In the genomic region with DNA sequence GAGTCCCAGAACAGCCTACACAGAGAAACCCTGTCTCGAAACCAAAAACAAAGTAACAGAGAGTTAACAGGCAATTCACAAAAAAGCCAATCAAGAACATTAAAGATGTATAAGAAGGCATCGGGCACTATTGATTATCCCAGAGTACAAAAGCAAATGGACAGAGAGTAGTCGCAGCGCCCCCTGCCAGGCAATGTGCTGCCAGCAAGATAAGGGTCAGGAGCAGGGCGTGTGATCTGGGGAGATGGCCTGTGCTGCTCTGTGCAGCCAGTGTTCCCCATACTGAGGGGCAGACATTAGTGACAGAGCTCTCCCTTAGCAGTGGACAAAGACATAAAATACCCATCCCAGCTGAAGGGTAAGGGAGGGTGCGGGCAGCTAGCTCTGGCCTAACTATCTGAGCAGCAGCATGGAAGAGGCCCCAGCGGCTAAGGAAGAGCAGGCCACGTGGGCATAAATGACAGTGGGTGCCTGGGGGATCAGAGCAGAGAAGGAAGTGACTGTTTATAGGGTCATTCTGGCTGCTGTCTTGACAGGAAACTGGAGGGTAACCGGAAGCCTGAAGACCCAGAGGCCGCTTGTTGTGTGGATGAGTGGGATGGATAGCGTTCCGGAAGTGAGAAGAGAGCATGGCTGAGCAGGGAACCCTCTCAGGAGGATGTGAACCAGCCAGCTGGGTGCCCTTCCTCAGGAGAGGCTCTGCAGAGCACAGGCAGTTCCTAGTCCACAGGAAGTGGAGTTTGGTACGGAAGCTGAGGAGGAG, we compare ENCODE assay signal across 9 mouse cellular contexts. TPM values are rescaled to one million over a fixed set of nuclear protein-coding genes. Genes with fewer than 3 reads are reported as not detected.
DNase-seq lines count a peak whose midpoint lies in the region; ATAC-seq and TF ChIP-seq lines count a peak whose summit lies in the region.
"Had no signal": no experiment of that assay in that cellular context is flagged by ENCODE, and none has a peak within 500 bp of the region (broad histone marks: within the 10 kb centered on the region; RNA-seq: fewer than 3 reads in every experiment).

No protein-coding gene starts in this region.

- DNase-seq in heart, postnatal 36 days, result no peak
- DNase-seq in testis, postnatal 10 days (ENCODE audit: low spot score), result peak; percentile 52
- DNase-seq in testis, postnatal 14 days (ENCODE audit: low spot score), result no peak
- no peak for DNase-seq in liver, embryonic 13.5 days
- DNase-seq in stomach, postnatal 0 days (ENCODE audit: low spot score), result peak; percentile 20
- DNase-seq in right cerebral cortex, postnatal 36 days (ENCODE audit: low spot score in 2 of 2), result no peak
- DNase-seq in thymus, postnatal 36 days, result no peak

- H3K27ac ChIP-seq in heart, embryonic 12.5 days (ENCODE audit: poor library complexity, severe bottlenecking), result peak overlapping the region; percentile 45
- H3K27ac ChIP-seq in liver, embryonic 13.5 days, result peak overlapping the region; percentile 79
- 0 out of 2 replicates have a peak overlapping the region, but pooled peaks have one; percentile 8 for H3K27ac ChIP-seq in stomach, postnatal 0 days (replicated peaks)

- WGBS in heart, embryonic 12.5 days, result 67% methylated on average over 13 of the region's 13 CpGs
- 32% methylated on average over 13 of the region's 13 CpGs for WGBS in liver, embryonic 13.5 days (ENCODE audit: insufficient replicate concordance)
- 75% methylated on average over 13 of the region's 13 CpGs for WGBS in stomach, postnatal 0 days

- H3K4me2 ChIP-seq in heart, embryonic 12.5 days, result no peak overlapping the region
- H3K4me2 ChIP-seq in liver, embryonic 13.5 days, result 0 out of 2 replicates have a peak overlapping the region, but pooled peaks have one; percentile 30
- no peak overlapping the region for H3K4me2 ChIP-seq in stomach, postnatal 0 days (replicated peaks; ENCODE audit: low read depth)

- H3K9ac ChIP-seq in heart, embryonic 12.5 days, result no peak overlapping the region
- peak overlapping the region; percentile 36 for H3K9ac ChIP-seq in liver, embryonic 13.5 days
- no peak overlapping the region for H3K9ac ChIP-seq in stomach, postnatal 0 days (ENCODE audit: low read length)

- peaks cover 48% of the 10 kb centered on the region for H3K4me1 ChIP-seq in heart, embryonic 12.5 days (replicated peaks)
- H3K4me1 ChIP-seq in liver, embryonic 13.5 days (replicated peaks), result peaks cover 73% of the 10 kb centered on the region
- peaks cover 12% of the 10 kb centered on the region for H3K4me1 ChIP-seq in stomach, postnatal 0 days (replicated peaks; ENCODE audit: control insufficient read depth, insufficient read depth)

- no peak overlapping the region for H3K4me3 ChIP-seq in heart, embryonic 12.5 days
- no peak overlapping the region for H3K4me3 ChIP-seq in liver, embryonic 13.5 days (replicated peaks)
- H3K4me3 ChIP-seq in stomach, postnatal 0 days (ENCODE audit: low read depth, low read length), result no peak overlapping the region

- no peaks in the 10 kb centered on the region for H3K27me3 ChIP-seq in heart, embryonic 12.5 days (replicated peaks)
- no peaks in the 10 kb centered on the region for H3K27me3 ChIP-seq in liver, embryonic 13.5 days
- no peaks in the 10 kb centered on the region for H3K27me3 ChIP-seq in stomach, postnatal 0 days (ENCODE audit: control insufficient read depth, insufficient read depth, low read length)

- H3K36me3 ChIP-seq in heart, embryonic 12.5 days, result peaks cover 25% of the 10 kb centered on the region
- H3K36me3 ChIP-seq in liver, embryonic 13.5 days, result no peaks in the 10 kb centered on the region
- 0 out of 2 replicates have a peak, but pooled peaks cover 2% of the 10 kb centered on the region for H3K36me3 ChIP-seq in stomach, postnatal 0 days (ENCODE audit: control insufficient read depth, insufficient read depth, low read length)

- peak; percentile 58 for TF ChIP-seq CTCF in stomach, postnatal 0 days (IDR thresholded peaks at IDR 0.05; ENCODE audit: low read depth)

- no peak for TF ChIP-seq EP300 in stomach, postnatal 0 days (optimal IDR thresholded peaks at IDR 0.05)

- no peak for ATAC-seq in heart, embryonic 12.5 days (ENCODE audit: insufficient number of reproducible peaks, low FRiP score)
- ATAC-seq in liver, embryonic 13.5 days (ENCODE audit: low read depth), result 0 out of 2 replicates have a peak, but pooled peaks have one; percentile 19
- ATAC-seq in stomach, postnatal 0 days (ENCODE audit: low FRiP score, low TSS enrichment), result no peak

- H3K9me3 ChIP-seq in heart, embryonic 12.5 days (replicated peaks), result no peaks in the 10 kb centered on the region
- no peaks in the 10 kb centered on the region for H3K9me3 ChIP-seq in liver, embryonic 13.5 days (replicated peaks)
- no peaks in the 10 kb centered on the region for H3K9me3 ChIP-seq in stomach, postnatal 0 days (ENCODE audit: control insufficient read depth, low read length)
- H3K9me3 ChIP-seq: G1E had no signal

- intact Hi-C loops in heart, postnatal 36 days (cut with DNase I), result loop anchor here (5.0 kb wide), 1 partner anchor 301 kb away; the partner anchor contains the start of genes Asf1b and Gm10644

RNA-seq across cellular contexts. Expression of gene Gipc1, which starts 4.2 kb away (rescaled TPM):
- 175 and 180 TPM in 2 replicates for polyA plus RNA-seq in heart, embryonic 12.5 days (2016; fragmentation: Nextera tagmentation; extraction: Ambion mirVana)
- total RNA-seq in heart, postnatal 36 days (2021), result 10 to 100 TPM; 25.2 to 28.3 TPM
- polyA plus RNA-seq in liver, embryonic 13.5 days (2015; fragmentation: Nextera tagmentation; extraction: Ambion mirVana), result 61.3 and 64.3 TPM in 2 replicates
- 171 and 183 TPM in 2 replicates for polyA plus RNA-seq in stomach, postnatal 0 days (2015; fragmentation: Nextera tagmentation; extraction: Ambion mirVana)

RNA-seq across cellular contexts. Expression of gene Ptger1, which starts 9.8 kb away (rescaled TPM):
- polyA plus RNA-seq in heart, embryonic 12.5 days (2016; fragmentation: Nextera tagmentation; extraction: Ambion mirVana), result 0.32 and 0.60 TPM in 2 replicates
- total RNA-seq in heart, postnatal 36 days (2021), result under 1 TPM; 0.27 to 0.75 TPM
- 0.06 and 0.32 TPM in 2 replicates for polyA plus RNA-seq in liver, embryonic 13.5 days (2015; fragmentation: Nextera tagmentation; extraction: Ambion mirVana)
- polyA plus RNA-seq in stomach, postnatal 0 days (2015; fragmentation: Nextera tagmentation; extraction: Ambion mirVana), result 5.6 and 5.9 TPM in 2 replicates

RNA-seq across cellular contexts. Expression of gene Pkn1, which starts 42.3 kb away (rescaled TPM):
- 24.4 and 28.7 TPM in 2 replicates for polyA plus RNA-seq in heart, embryonic 12.5 days (2016; fragmentation: Nextera tagmentation; extraction: Ambion mirVana)
- 10 to 100 TPM; 53.7 to 62.4 TPM for total RNA-seq in heart, postnatal 36 days (2021)
- 11.5 and 11.8 TPM in 2 replicates for polyA plus RNA-seq in liver, embryonic 13.5 days (2015; fragmentation: Nextera tagmentation; extraction: Ambion mirVana)
- polyA plus RNA-seq in stomach, postnatal 0 days (2015; fragmentation: Nextera tagmentation; extraction: Ambion mirVana), result 14.4 and 16.2 TPM in 2 replicates

RNA-seq across cellular contexts. Expression of gene Dnajb1, which starts 48.7 kb away (rescaled TPM):
- polyA plus RNA-seq in heart, embryonic 12.5 days (2016; fragmentation: Nextera tagmentation; extraction: Ambion mirVana), result 45.1 and 47.4 TPM in 2 replicates
- total RNA-seq in heart, postnatal 36 days (2021), result 10 to 100 TPM; 10.7 to 16.0 TPM
- 54.5 and 59.6 TPM in 2 replicates for polyA plus RNA-seq in liver, embryonic 13.5 days (2015; fragmentation: Nextera tagmentation; extraction: Ambion mirVana)
- 36.9 and 39.9 TPM in 2 replicates for polyA plus RNA-seq in stomach, postnatal 0 days (2015; fragmentation: Nextera tagmentation; extraction: Ambion mirVana)

RNA-seq across cellular contexts. Expression of gene Tecr, which starts 48.9 kb away (rescaled TPM):
- 445 and 456 TPM in 2 replicates for polyA plus RNA-seq in heart, embryonic 12.5 days (2016; fragmentation: Nextera tagmentation; extraction: Ambion mirVana)
- 100 to 1,000 TPM; 431 to 554 TPM for total RNA-seq in heart, postnatal 36 days (2021)
- polyA plus RNA-seq in liver, embryonic 13.5 days (2015; fragmentation: Nextera tagmentation; extraction: Ambion mirVana), result 334 and 348 TPM in 2 replicates
- polyA plus RNA-seq in stomach, postnatal 0 days (2015; fragmentation: Nextera tagmentation; extraction: Ambion mirVana), result 413 and 424 TPM in 2 replicates

Comparison
In these comparisons a context has a peak if more than half of its experiments do, and no peak if none do; other contexts are left out.
1. DNase-seq: peak in testis, postnatal 10 days (single experiment) and stomach, postnatal 0 days (single experiment); none in heart, postnatal 36 days (0 of 2), testis, postnatal 14 days (single experiment), liver, embryonic 13.5 days (single experiment), right cerebral cortex, postnatal 36 days (0 of 2) and thymus, postnatal 36 days (0 of 2).
2. H3K27ac ChIP-seq: peak in every context shown above with its lines; median percentile 79 in liver, embryonic 13.5 days; 45 in heart, embryonic 12.5 days; 8 in stomach, postnatal 0 days.